Mouse (Mus musculus) neural tube, embryonic 11.5 days (tissue): Measurements from ENCODE around the gene Atp2a2. TPM values are rescaled to one million over a fixed set of nuclear protein-coding genes. Genes with fewer than 3 reads are reported as not detected.
A peak's percentile ranks its signal among the peaks of the same experiment; 100 is the strongest.

Experiments
- ATAC-seq: fragments of 200-750 bp; cut with Nextera tagmentation; 2 replicates; pipeline ENCODE4 v1.8.0; 2017; ENCODE audit warnings: moderate number of reproducible peaks, mild to moderate bottlenecking, moderate TSS enrichment, moderate library complexity; ENCODE audit not compliant: insufficient read depth, low FRiP score, low TSS enrichment
- DNase-seq: peaks from one replicate; pipeline ENCODE4 v3.0.0-alpha.2; 2015; ENCODE audit warnings: low spot score
- H3K27ac ChIP-seq: fragments of 300-500 bp; sonication (generic); 2 replicates; pipeline ENCODE4 v1.5.1; 2014; ENCODE audit warnings: low read depth, mild to moderate bottlenecking, low read length
- H3K27me3 ChIP-seq: fragments of 300-500 bp; sonication (generic); 2 replicates; pipeline ENCODE4 v1.6.1; 2014; ENCODE audit warnings: mild to moderate bottlenecking, low read length, mixed read lengths; ENCODE audit not compliant: control insufficient read depth, insufficient read depth
- H3K36me3 ChIP-seq: fragments of 300-500 bp; sonication (generic); 2 replicates; pipeline ENCODE4 v1.6.1; 2014; ENCODE audit warnings: mild to moderate bottlenecking, low read length, moderate library complexity, mixed read lengths; ENCODE audit not compliant: control insufficient read depth, insufficient read depth
- H3K4me1 ChIP-seq: fragments of 300-500 bp; sonication (generic); 2 replicates; pipeline ENCODE4 v1.6.1; 2014; ENCODE audit warnings: low read length, mixed read lengths; ENCODE audit not compliant: control insufficient read depth, insufficient read depth
- H3K4me2 ChIP-seq: fragments of 300-500 bp; sonication (generic); 2 replicates; pipeline ENCODE4 v1.6.1; 2014; ENCODE audit warnings: low read depth, mild to moderate bottlenecking, moderate library complexity
- H3K4me3 ChIP-seq: fragments of 300-500 bp; sonication (generic); 2 replicates; pipeline ENCODE4 v1.5.1; 2014; ENCODE audit warnings: low read depth, low read length
- H3K9ac ChIP-seq: fragments of 300-500 bp; sonication (generic); 2 replicates; pipeline ENCODE4 v1.6.1; 2014; ENCODE audit warnings: mild to moderate bottlenecking, low read length
- H3K9me3 ChIP-seq: fragments of 300-500 bp; sonication (generic); 2 replicates; pipeline ENCODE4 v1.6.1; 2016; ENCODE audit warnings: low read length; ENCODE audit not compliant: control insufficient read depth
- WGBS: fragments of 180-500 bp; shearing (Covaris S2); extraction: QIAGEN DNeasy Blood & Tissue Kit; methylation state at CpG from one replicate; pipeline ENCODE4 v1.1.7; 2014; 5-methylcytosine and 5-hydroxymethylcytosine counted together
- polyA plus RNA-seq: library from polyadenylated mRNA; unstranded; fragments of >200 nt; fragmentation: Nextera tagmentation; extraction: Ambion mirVana; gene quantifications from 2 replicates; pipeline ENCODE4 v1.2.1, GENCODE M21; 2014

Atp2a2 gene
- polyA plus RNA-seq, 1 experiment from 2014 or later, result 52.0 TPM

DNA sequence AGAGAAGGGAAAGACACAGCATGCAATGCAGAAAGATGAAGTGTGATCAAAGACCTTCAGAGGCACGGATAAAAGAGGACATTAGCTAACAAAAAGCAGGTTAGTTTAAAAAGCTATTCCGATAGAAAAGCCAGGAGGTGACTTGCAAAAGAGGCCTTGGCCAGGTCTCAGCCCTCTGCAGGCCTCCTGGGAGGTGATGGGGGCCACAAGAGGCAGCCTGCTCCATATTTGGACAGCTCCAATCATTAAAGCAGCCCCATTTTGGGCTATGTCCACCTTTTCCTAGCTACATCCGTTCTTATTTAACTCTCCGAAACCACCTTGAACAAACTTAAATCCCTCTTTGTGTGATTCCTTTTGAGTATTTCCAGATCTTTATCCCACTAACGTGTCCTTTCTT is 3.5 kb upstream of the Atp2a2 start:
- H3K27ac ChIP-seq, result no peak overlapping the region
- H3K4me1 ChIP-seq, result no peaks in the 10 kb centered on the region; the same call in 1 of the 2 replicates
- H3K9ac ChIP-seq, result no peak overlapping the region
- ATAC-seq (no peak), DNase-seq (no peak)
- no peaks in the 10 kb centered on the region for H3K9me3 ChIP-seq
- H3K36me3 ChIP-seq, result no peaks in the 10 kb centered on the region
- no peak overlapping the region for H3K4me3 ChIP-seq
- no peak overlapping the region for H3K4me2 ChIP-seq
- WGBS, result 79% methylated on average over 5 of the region's 5 CpGs
- no peaks in the 10 kb centered on the region for H3K27me3 ChIP-seq

DNA sequence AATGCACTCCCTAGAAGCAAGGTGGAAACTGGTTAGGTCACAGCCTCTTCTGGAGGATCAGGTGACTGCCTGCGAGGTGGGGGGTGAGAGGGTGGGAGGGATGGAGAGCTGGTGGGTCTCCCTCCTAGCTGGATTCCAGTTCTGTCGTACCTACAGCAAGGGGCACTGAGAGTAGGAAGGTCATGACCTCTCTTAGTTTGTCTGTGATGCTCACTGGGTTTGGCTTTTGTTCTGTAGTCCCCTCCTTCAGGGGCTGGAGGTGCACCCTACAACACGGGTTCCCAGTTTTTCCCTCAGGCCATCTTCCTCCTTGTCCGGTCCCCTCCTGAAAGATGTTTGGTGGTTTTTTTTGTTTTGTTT is 1.7 kb upstream of the Atp2a2 start:
- no peak for ATAC-seq
- WGBS, result 28% methylated on average over 4 of the region's 4 CpGs
- Histone ChIP-seq H3K4me2 (no peak overlapping the region), H3K9me3 (no peaks in the 10 kb centered on the region), H3K36me3 (no peaks in the 10 kb centered on the region), H3K9ac (no peak overlapping the region), H3K27me3 (no peaks in the 10 kb centered on the region), H3K4me1 (peaks cover 11% of the 10 kb centered on the region), H3K27ac (no peak overlapping the region), H3K4me3 (no peak overlapping the region)
- no peak for DNase-seq

DNA sequence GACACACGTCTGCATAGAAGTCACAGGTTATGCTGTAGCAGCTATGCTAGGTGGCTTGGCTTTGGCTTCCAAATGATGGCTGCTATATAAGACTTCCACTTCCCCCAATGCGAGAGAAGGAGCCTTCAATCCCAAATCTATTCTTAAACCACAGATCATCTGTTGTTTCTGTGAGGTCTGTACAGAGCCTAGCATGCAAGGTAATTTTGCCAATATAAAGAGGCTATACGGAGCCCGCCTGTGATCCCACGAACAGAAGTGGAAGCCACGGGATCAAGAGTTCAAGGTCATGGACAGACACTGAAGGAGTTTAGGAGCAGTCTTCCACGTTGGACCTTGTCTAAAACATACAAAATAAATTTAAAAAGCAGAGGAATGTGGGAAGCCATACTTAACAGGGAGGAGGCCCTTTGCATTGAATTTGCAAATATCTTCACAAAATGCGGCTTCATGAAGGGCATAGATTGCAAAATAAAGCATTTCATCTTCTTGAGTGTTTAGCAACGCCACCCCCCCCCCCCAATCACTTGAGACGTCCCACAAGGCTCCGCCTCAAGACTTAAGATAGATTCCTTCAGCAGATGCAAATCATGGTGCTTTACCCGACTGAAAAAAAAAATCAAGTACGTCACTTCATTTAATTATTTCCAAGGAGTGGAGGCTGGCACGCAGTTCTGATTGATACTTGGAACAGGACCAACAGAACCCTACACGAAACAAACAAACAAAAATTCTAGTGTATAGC is 1.2 kb upstream of the Atp2a2 start:
- H3K4me3 ChIP-seq, result peak overlapping the region; percentile 98
- H3K36me3 ChIP-seq, result no peaks in the 10 kb centered on the region
- no peaks in the 10 kb centered on the region for H3K9me3 ChIP-seq
- peaks cover 12% of the 10 kb centered on the region for H3K4me1 ChIP-seq
- H3K9ac ChIP-seq, result peak overlapping the region; percentile 97
- WGBS, result 41% methylated on average over 15 of the region's 15 CpGs
- H3K4me2 ChIP-seq, result peak overlapping the region; percentile 62
- no peaks in the 10 kb centered on the region for H3K27me3 ChIP-seq
- ATAC-seq, result no peak
- no peak for DNase-seq
- no peak overlapping the region for H3K27ac ChIP-seq

DNA sequence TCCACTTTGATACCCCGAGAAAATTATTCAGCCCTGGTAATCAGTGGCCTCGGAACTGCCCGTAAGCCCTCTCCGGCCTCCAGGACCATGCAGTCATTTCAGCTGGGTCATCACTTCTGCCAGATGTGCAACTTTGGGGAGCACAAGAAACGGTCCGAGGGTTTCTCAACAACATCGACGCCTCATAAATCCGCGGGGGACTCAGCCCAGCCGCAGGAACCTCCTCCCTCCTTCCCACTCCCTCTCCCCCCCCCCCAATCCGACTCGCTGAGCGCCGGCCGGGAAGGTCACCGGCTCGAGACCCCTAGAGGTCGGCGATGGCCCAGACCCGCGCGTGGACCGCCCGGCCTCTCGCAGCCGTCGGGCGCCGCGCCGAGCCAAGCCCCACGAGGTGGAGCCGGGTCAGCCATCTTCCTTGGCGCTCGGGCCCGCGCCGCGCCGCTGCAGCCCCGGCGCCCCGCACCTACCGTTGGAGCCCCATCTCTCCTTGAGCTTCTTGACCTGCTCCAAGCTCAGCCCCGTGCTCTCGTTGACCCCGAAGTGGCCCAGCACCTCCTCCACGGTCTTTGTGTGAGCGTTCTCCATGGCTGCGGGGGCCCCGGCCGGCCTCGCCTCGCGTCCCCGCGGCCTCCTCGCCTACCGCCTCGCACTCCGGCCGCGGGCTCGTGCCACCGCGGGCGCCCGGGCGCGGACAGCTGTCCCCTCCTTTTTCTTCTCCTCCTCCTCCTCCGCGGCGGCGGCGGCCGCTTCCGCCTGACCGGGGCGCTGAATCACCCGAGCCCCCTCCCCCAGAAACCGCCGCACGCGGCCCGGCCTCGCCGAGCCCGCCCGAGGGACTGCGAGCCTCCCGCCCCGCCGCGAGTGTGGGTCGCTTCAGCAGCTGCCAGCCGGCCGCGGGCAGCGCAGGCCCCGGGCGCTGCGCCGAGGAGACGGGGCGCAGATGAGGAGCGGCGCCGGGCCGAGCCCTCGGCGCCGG is 636 bp downstream of the Atp2a2 start:
- WGBS, result 0% methylated on average over 102 of the region's 113 CpGs
- Histone ChIP-seq H3K27ac (peak overlapping the region; percentile 99), H3K36me3 (no peaks in the 10 kb centered on the region), H3K4me3 (peak overlapping the region; percentile 98), H3K4me2 (peak overlapping the region; percentile 54), H3K9ac (peak overlapping the region; percentile 97), H3K4me1 (peaks cover 13% of the 10 kb centered on the region), H3K9me3 (no peaks in the 10 kb centered on the region), H3K27me3 (no peaks in the 10 kb centered on the region)
- peak; percentile 65 for DNase-seq
- peak; percentile 40 for ATAC-seq

- H3K36me3 ChIP-seq, result no peaks in the 10 kb centered on the region
Observed at GRCm38 (mm10) chr5:122500563-122500962, 1.5 kb downstream of the Atp2a2 start.

DNA sequence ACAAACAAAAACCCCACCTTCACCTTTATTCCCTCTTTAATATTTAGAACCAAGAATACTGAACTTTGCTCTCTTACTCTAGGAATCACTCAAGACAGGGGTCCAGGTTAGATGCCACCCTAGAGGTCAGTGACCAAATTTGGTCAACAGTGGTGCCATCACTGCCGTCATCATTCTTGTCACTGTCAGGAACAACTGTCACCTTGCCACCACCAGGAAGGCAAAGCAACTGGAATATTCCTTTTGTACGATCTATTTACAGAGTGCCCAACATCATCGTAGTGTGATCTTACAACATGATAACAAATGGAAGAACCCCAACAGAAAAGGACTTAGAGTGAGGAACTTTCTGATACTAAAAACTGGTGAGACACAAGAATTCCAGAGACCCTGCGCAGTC is 1.9 kb downstream of the Atp2a2 start:
- Histone ChIP-seq H3K27ac (no peak overlapping the region), H3K4me2 (peak overlapping the region; percentile 54), H3K9ac (no peak overlapping the region), H3K9me3 (no peaks in the 10 kb centered on the region), H3K27me3 (no peaks in the 10 kb centered on the region), H3K4me1 (peaks cover 13% of the 10 kb centered on the region), H3K4me3 (peak overlapping the region; percentile 98), H3K36me3 (no peaks in the 10 kb centered on the region)
- WGBS, result 50% methylated on average over 4 of the region's 4 CpGs
- no peak for ATAC-seq
- no peak for DNase-seq

More at GRCm38 (mm10) chr5:122500563-122500962, 1.5 kb downstream of the Atp2a2 start:
- ATAC-seq (no peak), DNase-seq (no peak)
- Histone ChIP-seq H3K4me2 (peak overlapping the region; percentile 54), H3K9me3 (no peaks in the 10 kb centered on the region), H3K4me3 (peak overlapping the region; percentile 98), H3K4me1 (peaks cover 13% of the 10 kb centered on the region), H3K27ac (no peak overlapping the region), H3K9ac (peak overlapping the region; percentile 97), H3K27me3 (no peaks in the 10 kb centered on the region)
- WGBS, result 33% methylated on average over 5 of the region's 5 CpGs

- WGBS, result 79% methylated on average over 2 of the region's 2 CpGs
- no peak for DNase-seq
- Histone ChIP-seq H3K9ac (no peak overlapping the region), H3K36me3 (no peaks in the 10 kb centered on the region), H3K4me2 (no peak overlapping the region), H3K27ac (no peak overlapping the region), H3K27me3 (no peaks in the 10 kb centered on the region), H3K9me3 (no peaks in the 10 kb centered on the region), H3K4me1 (peaks cover 13% of the 10 kb centered on the region), H3K4me3 (no peak overlapping the region)
- no peak for ATAC-seq
Observed at GRCm38 (mm10) chr5:122498046-122498445, 4.0 kb downstream of the Atp2a2 start.

- Histone ChIP-seq H3K4me1 (peaks cover 13% of the 10 kb centered on the region), H3K36me3 (no peaks in the 10 kb centered on the region), H3K9me3 (no peaks in the 10 kb centered on the region), H3K27me3 (no peaks in the 10 kb centered on the region), H3K4me2 (no peak overlapping the region), H3K4me3 (no peak overlapping the region), H3K9ac (no peak overlapping the region), H3K27ac (no peak overlapping the region)
- ATAC-seq (no peak), DNase-seq (no peak)
- 85% methylated on average over 4 of the region's 4 CpGs for WGBS
Observed at GRCm38 (mm10) chr5:122496990-122497389, 5.0 kb downstream of the Atp2a2 start.
